Mouse (Mus musculus) ES-Bruce4 (cell line): Measurements from ENCODE around the gene Actn2.

Experiments
- CTCF ChIP-seq: IDR thresholded peaks from one replicate; pipeline ENCODE4 v1.8.1; 2011; ENCODE audit warnings: low read depth, low read length
- POLR2A ChIP-seq: IDR thresholded peaks from one replicate; pipeline ENCODE4 v1.8.1; 2011; ENCODE audit warnings: low read length; ENCODE audit not compliant: insufficient read depth

DNA sequence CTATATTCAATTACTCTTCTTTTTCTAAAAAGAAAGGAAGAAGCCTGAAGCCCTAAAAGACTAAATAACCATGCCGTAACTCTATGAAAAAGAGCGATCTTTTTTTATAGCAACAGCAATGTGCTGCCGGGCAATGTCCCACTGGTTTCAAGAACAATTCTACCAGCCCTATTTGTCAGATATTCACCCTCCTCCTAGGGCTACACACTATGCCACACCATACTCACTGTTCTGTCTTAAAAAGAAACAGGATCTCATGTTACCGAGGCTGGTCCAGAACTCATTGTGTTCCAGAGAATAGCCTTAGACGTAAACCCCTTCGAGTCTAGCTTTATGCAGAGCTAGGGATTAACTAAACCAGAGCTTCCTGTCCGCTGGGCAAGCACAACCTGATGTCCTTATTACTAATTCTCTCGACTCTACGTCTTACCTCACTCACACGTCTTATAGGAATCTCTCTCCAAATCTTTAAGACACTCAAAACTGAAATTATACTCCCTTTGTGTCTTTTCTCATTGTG, 83.6 kb downstream of the Actn2 start:
- TF ChIP-seq POLR2A (no peak), CTCF (no peak)
